Mouse (Mus musculus) embryonic facial prominence, embryonic 10.5 days (tissue): ENCODE results near the gene Arhgef12. TPM values are rescaled to one million over a fixed set of nuclear protein-coding genes. Genes with fewer than 3 reads are reported as not detected.
"Not testable (repeated sequence)": the region's sequence is repeated elsewhere in the genome, so short reads cannot be mapped to it uniquely, and the experiment has no call there.

Experiments used
- DNase-seq: peaks from one replicate; pipeline ENCODE4 v3.0.0-alpha.2; 2017; ENCODE audit warnings: low spot score
- H3K27ac ChIP-seq: fragments of 300-500 bp; sonication (generic); replicated peaks from 2 replicates; pipeline ENCODE4 v1.5.1; 2016; ENCODE audit warnings: mild to moderate bottlenecking
- H3K27me3 ChIP-seq: fragments of 300-500 bp; sonication (generic); replicated peaks from 2 replicates; pipeline ENCODE4 v1.6.1; 2016; ENCODE audit warnings: low read depth, mild to moderate bottlenecking; ENCODE audit not compliant: poor library complexity, severe bottlenecking
- H3K36me3 ChIP-seq: fragments of 300-500 bp; sonication (generic); replicated peaks from 2 replicates; pipeline ENCODE4 v1.6.1; 2016; ENCODE audit warnings: mild to moderate bottlenecking, moderate library complexity
- H3K4me1 ChIP-seq: fragments of 300-500 bp; sonication (generic); 2 replicates; pipeline ENCODE4 v1.6.1; 2016
- H3K4me3 ChIP-seq: fragments of 300-500 bp; sonication (generic); 2 replicates; pipeline ENCODE4 v1.5.1; 2016; ENCODE audit warnings: mild to moderate bottlenecking, moderate library complexity
- H3K9me3 ChIP-seq: fragments of 300-500 bp; sonication (generic); 2 replicates; pipeline ENCODE4 v1.6.1; 2016; ENCODE audit warnings: mild to moderate bottlenecking
- WGBS: fragments of 180-500 bp; shearing (Covaris S2); methylation state at CpG from one replicate; pipeline ENCODE4 v1.1.7; 2016; 5-methylcytosine and 5-hydroxymethylcytosine counted together
- polyA plus RNA-seq: library from polyadenylated mRNA; unstranded; fragments of >200 nt; fragmentation: Nextera tagmentation; extraction: Ambion mirVana; gene quantifications from 2 replicates; pipeline ENCODE4 v1.2.1, GENCODE M21; 2016

The Arhgef12 gene
- polyA plus RNA-seq, 1 experiment from 2014 or later: 9.3 TPM

- no peak overlapping the region for H3K27ac ChIP-seq
These were observed 96.0 kb downstream of the Arhgef12 start for GRCm38 (mm10) chr9:43011061-43011460.

GRCm38 (mm10) chr9:43003881-43004280, 103.2 kb downstream of the Arhgef12 start:
- Histone ChIP-seq H3K4me3 (no peak overlapping the region), H3K27ac (no peak overlapping the region), H3K4me1 (no peaks in the 10 kb centered on the region), H3K36me3 (peaks cover 77% of the 10 kb centered on the region), H3K27me3 (no peaks in the 10 kb centered on the region), H3K9me3 (0 out of 2 replicates have a peak, but pooled peaks cover 3% of the 10 kb centered on the region)
- WGBS: 92% methylated on average over 5 of the region's 5 CpGs
- no peak for DNase-seq

More at GRCm38 (mm10) chr9:43011061-43011460, 96.0 kb downstream of the Arhgef12 start:
- H3K4me1 ChIP-seq: no peaks in the 10 kb centered on the region
- H3K9me3 ChIP-seq: no peaks in the 10 kb centered on the region
- no peaks in the 10 kb centered on the region for H3K27me3 ChIP-seq
- 88% methylated on average over 4 of the region's 4 CpGs for WGBS
- peaks cover 63% of the 10 kb centered on the region for H3K36me3 ChIP-seq
- no peak overlapping the region for H3K4me3 ChIP-seq
- DNase-seq: no peak

GRCm38 (mm10) chr9:43003017-43003416, 104.0 kb downstream of the Arhgef12 start:
- peaks cover 82% of the 10 kb centered on the region for H3K36me3 ChIP-seq

GRCm38 (mm10) chr9:43000595-43001250, 106.3 kb downstream of the Arhgef12 start:
- 0 out of 2 replicates have a peak, but pooled peaks cover under 1% of the 10 kb centered on the region for H3K9me3 ChIP-seq
- H3K27ac ChIP-seq: no peak overlapping the region
- H3K36me3 ChIP-seq: peaks cover 86% of the 10 kb centered on the region
- WGBS: 92% methylated on average over 11 of the region's 11 CpGs
- no peaks in the 10 kb centered on the region for H3K4me1 ChIP-seq
- no peak for DNase-seq
- no peaks in the 10 kb centered on the region for H3K27me3 ChIP-seq
- no peak overlapping the region for H3K4me3 ChIP-seq

More at GRCm38 (mm10) chr9:43003017-43003416, 104.0 kb downstream of the Arhgef12 start:
- 90% methylated on average over 4 of the region's 4 CpGs for WGBS
- H3K27me3 ChIP-seq: no peaks in the 10 kb centered on the region
- H3K27ac ChIP-seq: no peak overlapping the region
- H3K4me1 ChIP-seq: no peaks in the 10 kb centered on the region
- DNase-seq: no peak
- 0 out of 2 replicates have a peak, but pooled peaks cover 3% of the 10 kb centered on the region for H3K9me3 ChIP-seq
- H3K4me3 ChIP-seq: no peak overlapping the region

GRCm38 (mm10) chr9:43000070-43000469, 107.0 kb downstream of the Arhgef12 start:
- DNase-seq: no peak
- Histone ChIP-seq H3K36me3 (peaks cover 86% of the 10 kb centered on the region), H3K4me3 (no peak overlapping the region), H3K9me3 (no peaks in the 10 kb centered on the region), H3K4me1 (no peaks in the 10 kb centered on the region), H3K27ac (no peak overlapping the region), H3K27me3 (no peaks in the 10 kb centered on the region)
- WGBS: 81% methylated on average over 1 of the region's 1 CpGs

GRCm38 (mm10) chr9:42997526-42997925, 109.5 kb downstream of the Arhgef12 start:
- Histone ChIP-seq H3K27ac (no peak overlapping the region), H3K36me3 (peaks cover 90% of the 10 kb centered on the region), H3K4me3 (no peak overlapping the region), H3K9me3 (no peaks in the 10 kb centered on the region), H3K27me3 (no peaks in the 10 kb centered on the region), H3K4me1 (no peaks in the 10 kb centered on the region)
- 88% methylated on average over 6 of the region's 6 CpGs for WGBS
- no peak for DNase-seq

GRCm38 (mm10) chr9:42995298-42995697, 111.7 kb downstream of the Arhgef12 start:
- DNase-seq: no peak
- Histone ChIP-seq H3K27ac (no peak overlapping the region), H3K4me1 (no peaks in the 10 kb centered on the region), H3K4me3 (no peak overlapping the region), H3K9me3 (no peaks in the 10 kb centered on the region), H3K36me3 (peaks cover 89% of the 10 kb centered on the region), H3K27me3 (no peaks in the 10 kb centered on the region)
- 91% methylated on average over 11 of the region's 11 CpGs for WGBS

- H3K27me3 ChIP-seq: no peaks in the 10 kb centered on the region
- peaks cover 93% of the 10 kb centered on the region for H3K36me3 ChIP-seq
- H3K27ac ChIP-seq: no peak overlapping the region
- H3K4me1 ChIP-seq: no peaks in the 10 kb centered on the region
- H3K4me3 ChIP-seq: no peak overlapping the region
- H3K9me3 ChIP-seq: no peaks in the 10 kb centered on the region
- WGBS: 89% methylated on average over 4 of the region's 4 CpGs
- no peak for DNase-seq
These were observed 112.3 kb downstream of the Arhgef12 start for GRCm38 (mm10) chr9:42994708-42995107.

- Histone ChIP-seq H3K27me3 (no peaks in the 10 kb centered on the region), H3K4me3 (no peak overlapping the region), H3K36me3 (peaks cover 92% of the 10 kb centered on the region), H3K27ac (no peak overlapping the region), H3K9me3 (no peaks in the 10 kb centered on the region), H3K4me1 (no peaks in the 10 kb centered on the region)
- no peak for DNase-seq
- 82% methylated on average over 4 of the region's 4 CpGs for WGBS
These were observed 113.4 kb downstream of the Arhgef12 start for GRCm38 (mm10) chr9:42993659-42994058.

GRCm38 (mm10) chr9:42987988-42988387, 119.1 kb downstream of the Arhgef12 start:
- H3K4me1 ChIP-seq: no peaks in the 10 kb centered on the region
- WGBS: 89% methylated on average over 4 of the region's 4 CpGs
- no peaks in the 10 kb centered on the region for H3K9me3 ChIP-seq
- no peaks in the 10 kb centered on the region for H3K27me3 ChIP-seq
- peaks cover 87% of the 10 kb centered on the region for H3K36me3 ChIP-seq
- DNase-seq: no peak
- H3K4me3 ChIP-seq: no peak overlapping the region
- no peak overlapping the region for H3K27ac ChIP-seq

- Histone ChIP-seq H3K27me3 (no peaks in the 10 kb centered on the region), H3K9me3 (no peaks in the 10 kb centered on the region), H3K4me1 (no peaks in the 10 kb centered on the region), H3K27ac (no peak overlapping the region), H3K4me3 (no peak overlapping the region), H3K36me3 (peaks cover 82% of the 10 kb centered on the region)
- WGBS: 67% methylated on average over 11 of the region's 11 CpGs
- DNase-seq: no peak
These were observed 138.0 kb downstream of the Arhgef12 start for GRCm38 (mm10) chr9:42968894-42969521.

- Histone ChIP-seq H3K4me1 (0 out of 2 replicates have a peak, but pooled peaks cover under 1% of the 10 kb centered on the region), H3K27ac (no peak overlapping the region), H3K27me3 (no peaks in the 10 kb centered on the region), H3K9me3 (no peaks in the 10 kb centered on the region), H3K36me3 (peaks cover 69% of the 10 kb centered on the region), H3K4me3 (no peak overlapping the region)
- DNase-seq: no peak
- WGBS: 91% methylated on average over 9 of the region's 9 CpGs
These were observed 139.3 kb downstream of the Arhgef12 start for GRCm38 (mm10) chr9:42967731-42968130.

- not testable (repeated sequence) for H3K27ac ChIP-seq, H3K27me3 ChIP-seq, H3K9me3 ChIP-seq, DNase-seq, H3K4me3 ChIP-seq, H3K4me1 ChIP-seq
- 90% methylated on average over 3 of the region's 3 CpGs for WGBS
- peaks cover 40% of the 10 kb centered on the region for H3K36me3 ChIP-seq
These were observed 142.2 kb downstream of the Arhgef12 start for GRCm38 (mm10) chr9:42964809-42965208.
